Mouse (Mus musculus) gastrocnemius, adult 8-10 months (tissue): ENCODE data around the gene Slc8a1. TPM values are rescaled to one million over a fixed set of nuclear protein-coding genes. Genes with fewer than 3 reads are reported as not detected.
A peak's percentile ranks its signal among the peaks of the same experiment; 100 is the strongest.

Experiments used
- DNase-seq, 2 experiments: peaks; one replicate each; pipeline ENCODE4 v3.0.0; 2022; ENCODE audit warnings: low spot score in 2 of 2
- total RNA-seq, 4 experiments: library from RNA; stranded (reverse); gene quantifications; 2 replicates each; pipeline ENCODE4 v1.2.4; 2022

Slc8a1 gene
- total RNA-seq, 4 experiments from 2014 or later = 22.3 to 34.0 (median 27.7) TPM

- DNase-seq = no peak
Observed at GRCm38 (mm10) chr17:81432733-81433132, 305.4 kb downstream of the Slc8a1 start.

- DNase-seq = no peak
Observed at GRCm38 (mm10) chr17:81427245-81427644, 310.9 kb downstream of the Slc8a1 start.

- DNase-seq = no peak
Observed at GRCm38 (mm10) chr17:81424256-81424912, 313.8 kb downstream of the Slc8a1 start.

GRCm38 (mm10) chr17:81419802-81420459 is 318.2 kb downstream of the Slc8a1 start:
- no peak for DNase-seq

GRCm38 (mm10) chr17:81416361-81417114 is 321.6 kb downstream of the Slc8a1 start:
- DNase-seq = no peak

GRCm38 (mm10) chr17:81412736-81413135 is 325.4 kb downstream of the Slc8a1 start:
- no peak for DNase-seq

GRCm38 (mm10) chr17:81404225-81404624 is 334.0 kb downstream of the Slc8a1 start:
- DNase-seq = no peak

- peak in 1 of 2 experiments; percentile 8 for DNase-seq
Observed at GRCm38 (mm10) chr17:81403121-81403520, 335.1 kb downstream of the Slc8a1 start.

GRCm38 (mm10) chr17:81402636-81403035 is 335.5 kb downstream of the Slc8a1 start:
- peak; percentile 68 to 74 for DNase-seq

- DNase-seq = no peak
Observed at GRCm38 (mm10) chr17:81400377-81400776, 337.8 kb downstream of the Slc8a1 start.

GRCm38 (mm10) chr17:81397434-81397833 is 340.7 kb downstream of the Slc8a1 start:
- no peak for DNase-seq

GRCm38 (mm10) chr17:81394124-81394523 is 344.1 kb downstream of the Slc8a1 start:
- no peak for DNase-seq

- DNase-seq = no peak
Observed at GRCm38 (mm10) chr17:81393040-81393439, 345.1 kb downstream of the Slc8a1 start.

GRCm38 (mm10) chr17:81391478-81391877 is 346.7 kb downstream of the Slc8a1 start:
- DNase-seq = no peak

GRCm38 (mm10) chr17:81390790-81391189 is 347.4 kb downstream of the Slc8a1 start:
- no peak for DNase-seq

GRCm38 (mm10) chr17:81386118-81386517 is 352.1 kb downstream of the Slc8a1 start:
- DNase-seq = no peak

- DNase-seq = no peak
Observed at GRCm38 (mm10) chr17:81385476-81385875, 352.7 kb downstream of the Slc8a1 start.

- DNase-seq = no peak
Observed at GRCm38 (mm10) chr17:81383461-81383860, 354.7 kb downstream of the Slc8a1 start.

GRCm38 (mm10) chr17:81378436-81378835 is 359.7 kb downstream of the Slc8a1 start:
- DNase-seq = no peak

- DNase-seq = no peak
Observed at GRCm38 (mm10) chr17:81377757-81378299, 360.3 kb downstream of the Slc8a1 start.

- DNase-seq = no peak
Observed at GRCm38 (mm10) chr17:81377195-81377594, 361.0 kb downstream of the Slc8a1 start.

GRCm38 (mm10) chr17:81375901-81376300 is 362.3 kb downstream of the Slc8a1 start:
- no peak for DNase-seq
